Comparison of ENCODE assay signal across 7 mouse cellular contexts in the genomic region with DNA sequence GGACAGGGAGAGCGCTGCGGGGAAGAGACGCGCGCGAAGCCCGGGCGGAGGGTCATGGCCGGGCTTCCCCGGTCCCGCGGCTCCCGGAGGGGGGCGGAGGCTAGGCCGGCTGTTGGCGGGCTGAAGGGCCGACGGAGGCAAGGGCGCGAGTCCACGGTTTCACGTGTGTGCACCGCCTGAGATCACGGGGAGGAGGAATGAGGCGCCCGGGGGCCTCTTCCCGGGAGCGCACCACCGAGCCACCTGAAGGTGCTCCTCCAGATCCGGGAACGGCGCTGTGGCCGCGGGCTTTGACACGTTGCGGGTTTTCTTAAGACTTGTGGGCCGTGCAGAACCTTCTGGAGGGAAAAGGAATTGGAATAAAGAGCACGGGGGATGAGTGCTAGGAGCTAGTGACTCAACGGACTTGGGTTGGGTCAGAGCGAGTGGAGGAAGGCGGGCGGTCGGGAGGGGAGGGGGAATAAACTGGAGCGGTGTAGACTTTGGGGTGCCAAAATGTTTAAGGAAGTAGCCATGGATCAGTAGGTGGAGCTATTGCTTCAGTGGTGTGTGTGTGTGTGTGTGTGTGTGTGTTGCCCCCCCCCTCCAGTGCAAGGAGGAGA. TPM values are rescaled to one million over a fixed set of nuclear protein-coding genes. Genes with fewer than 3 reads are reported as not detected.
DNase-seq lines count a peak whose midpoint lies in the region; ATAC-seq lines count a peak whose summit lies in the region.

No protein-coding gene starts in this region.

- H3K27me3 ChIP-seq in intestine, embryonic 14.5 days (replicated peaks; ENCODE audit: control insufficient read depth, insufficient read depth, low read length) = no peaks in the 10 kb centered on the region
- no peaks in the 10 kb centered on the region for H3K27me3 ChIP-seq in midbrain, embryonic 11.5 days (ENCODE audit: control insufficient read depth, insufficient read depth, low read length)

- WGBS in intestine, embryonic 14.5 days = under 1% methylated on average over 43 of the region's 44 CpGs
- WGBS in midbrain, embryonic 11.5 days = under 1% methylated on average over 44 of the region's 44 CpGs

- H3K27ac ChIP-seq in intestine, embryonic 14.5 days (ENCODE audit: low read depth) = peak overlapping the region; percentile 100
- H3K27ac ChIP-seq in midbrain, embryonic 11.5 days (ENCODE audit: low read depth, low read length) = peak overlapping the region; percentile 98

- peak; percentile 62 to 70 for DNase-seq in adrenal gland, adult 18-20 months (ENCODE audit: low spot score in 2 of 2)
- DNase-seq in embryo, embryonic 10.5 days (ENCODE audit: low spot score) = peak; percentile 85
- DNase-seq in gastrocnemius, postnatal 14 days = peak; percentile 83
- peak; percentile 89 for DNase-seq in intestine, embryonic 14.5 days (ENCODE audit: low spot score)
- DNase-seq in left cerebral cortex, postnatal 36 days (ENCODE audit: low spot score in 2 of 2) = peak; percentile 65 to 68
- peak; percentile 97 for DNase-seq in midbrain, embryonic 11.5 days (ENCODE audit: low spot score, missing footprints)
- peak; percentile 91 for DNase-seq in skeletal muscle tissue, adult 2 months (ENCODE audit: low read depth, low spot score)

- H3K9ac ChIP-seq in intestine, embryonic 14.5 days (ENCODE audit: low read length) = peak overlapping the region; percentile 93
- H3K9ac ChIP-seq in midbrain, embryonic 11.5 days (ENCODE audit: low read length) = peak overlapping the region; percentile 93

- peak overlapping the region; percentile 61 for H3K4me2 ChIP-seq in intestine, embryonic 14.5 days (ENCODE audit: low read length)
- peak overlapping the region; percentile 90 for H3K4me2 ChIP-seq in midbrain, embryonic 11.5 days

- H3K36me3 ChIP-seq in intestine, embryonic 14.5 days (ENCODE audit: control insufficient read depth, insufficient read depth, low read length) = no peaks in the 10 kb centered on the region
- H3K36me3 ChIP-seq in midbrain, embryonic 11.5 days (ENCODE audit: control insufficient read depth, insufficient read depth, low read length) = no peaks in the 10 kb centered on the region

- peak overlapping the region; percentile 92 for H3K4me3 ChIP-seq in intestine, embryonic 14.5 days (ENCODE audit: low read depth, low read length)
- peak overlapping the region; percentile 96 for H3K4me3 ChIP-seq in midbrain, embryonic 11.5 days (ENCODE audit: low read depth, low read length)

- intact Hi-C loops in gastrocnemius, postnatal 14 days (cut with DNase I; ENCODE audit: low total_unique reads) = no loop called here
- intact Hi-C loops in left cerebral cortex, postnatal 36 days (cut with DNase I) = no loop called here

- no peaks in the 10 kb centered on the region for H3K9me3 ChIP-seq in intestine, embryonic 14.5 days (ENCODE audit: control insufficient read depth, low read length)
- H3K9me3 ChIP-seq in midbrain, embryonic 11.5 days (ENCODE audit: control insufficient read depth, low read length) = no peaks in the 10 kb centered on the region

- ATAC-seq in intestine, embryonic 14.5 days (replicated peaks; ENCODE audit: low FRiP score, low TSS enrichment, low read depth) = peak; percentile 40
- peak; percentile 65 for ATAC-seq in midbrain, embryonic 11.5 days (ENCODE audit: low FRiP score)

- H3K4me1 ChIP-seq in intestine, embryonic 14.5 days (replicated peaks; ENCODE audit: control insufficient read depth, insufficient read depth, low read length) = peaks cover 13% of the 10 kb centered on the region
- H3K4me1 ChIP-seq in midbrain, embryonic 11.5 days (ENCODE audit: control insufficient read depth, insufficient read depth, low read length) = peaks cover 13% of the 10 kb centered on the region

RNA-seq across cellular contexts. Expression of a gene that starts 0.7 kb away (rescaled TPM):
- 10 to 100 TPM; 87.1 to 96.8 TPM for total RNA-seq in adrenal gland, adult 18-20 months (2021)
- total RNA-seq in gastrocnemius, postnatal 14 days (2021) = 100 to 1,000 TPM; 175 to 187 TPM
- 63.6 and 65.5 TPM in 2 replicates for polyA plus RNA-seq in intestine, embryonic 14.5 days (2014; fragmentation: Nextera tagmentation; extraction: Ambion mirVana)
- total RNA-seq in left cerebral cortex, postnatal 36 days (2021) = 10 to 100 TPM; 53.6 to 62.7 TPM
- 100 and 111 TPM in 2 replicates for polyA plus RNA-seq in midbrain, embryonic 11.5 days (2014; fragmentation: Nextera tagmentation; extraction: Ambion mirVana)

RNA-seq across cellular contexts. Expression of a gene that starts 0.8 kb away (rescaled TPM):
- total RNA-seq in adrenal gland, adult 18-20 months (2021) = 100 to 1,000 TPM; 133 to 162 TPM
- 10 to 100 TPM; 27.0 to 31.6 TPM for total RNA-seq in gastrocnemius, postnatal 14 days (2021)
- polyA plus RNA-seq in intestine, embryonic 14.5 days (2014; fragmentation: Nextera tagmentation; extraction: Ambion mirVana) = 63.0 and 68.0 TPM in 2 replicates
- total RNA-seq in left cerebral cortex, postnatal 36 days (2021) = 100 to 1,000 TPM; 437 to 470 TPM
- 72.1 and 81.9 TPM in 2 replicates for polyA plus RNA-seq in midbrain, embryonic 11.5 days (2014; fragmentation: Nextera tagmentation; extraction: Ambion mirVana)

RNA-seq across cellular contexts. Expression of a gene that starts 32.8 kb away (rescaled TPM):
- 10 to 100 TPM; 18.8 to 20.7 TPM for total RNA-seq in adrenal gland, adult 18-20 months (2021)
- total RNA-seq in gastrocnemius, postnatal 14 days (2021) = 10 to 100 TPM; 27.7 to 34.3 TPM
- 4.6 and 5.0 TPM in 2 replicates for polyA plus RNA-seq in intestine, embryonic 14.5 days (2014; fragmentation: Nextera tagmentation; extraction: Ambion mirVana)
- 10 to 100 TPM; 33.6 to 40.4 TPM for total RNA-seq in left cerebral cortex, postnatal 36 days (2021)
- 4.1 and 4.6 TPM in 2 replicates for polyA plus RNA-seq in midbrain, embryonic 11.5 days (2014; fragmentation: Nextera tagmentation; extraction: Ambion mirVana)

Comparison
In these comparisons a context has a peak if more than half of its experiments do, and no peak if none do; other contexts are left out.
1. Peak in every context shown above with its lines: DNase-seq, ATAC-seq, H3K4me3 ChIP-seq and H3K27ac ChIP-seq.
2. RNA of a gene that starts 0.8 kb away (total RNA-seq): 437 to 470 TPM in left cerebral cortex, postnatal 36 days and 133 to 162 TPM in adrenal gland, adult 18-20 months; 27.0 to 31.6 TPM in gastrocnemius, postnatal 14 days; every median in the first group is over 4 times any median in the second.